Mouse (Mus musculus) adipocyte (in vitro differentiated cells): Measurements from ENCODE around the gene Pprc1.

ENCODE experiments used
- DNase-seq: peaks from one replicate; pipeline ENCODE4 v3.0.0-alpha.2; 2016; ENCODE audit warnings: low spot score

Pprc1 gene

GRCm38 (mm10) chr19:46056388-46056946 lies 11.8 kb downstream of the Pprc1 start:
- peak; percentile 99 for DNase-seq

DNA sequence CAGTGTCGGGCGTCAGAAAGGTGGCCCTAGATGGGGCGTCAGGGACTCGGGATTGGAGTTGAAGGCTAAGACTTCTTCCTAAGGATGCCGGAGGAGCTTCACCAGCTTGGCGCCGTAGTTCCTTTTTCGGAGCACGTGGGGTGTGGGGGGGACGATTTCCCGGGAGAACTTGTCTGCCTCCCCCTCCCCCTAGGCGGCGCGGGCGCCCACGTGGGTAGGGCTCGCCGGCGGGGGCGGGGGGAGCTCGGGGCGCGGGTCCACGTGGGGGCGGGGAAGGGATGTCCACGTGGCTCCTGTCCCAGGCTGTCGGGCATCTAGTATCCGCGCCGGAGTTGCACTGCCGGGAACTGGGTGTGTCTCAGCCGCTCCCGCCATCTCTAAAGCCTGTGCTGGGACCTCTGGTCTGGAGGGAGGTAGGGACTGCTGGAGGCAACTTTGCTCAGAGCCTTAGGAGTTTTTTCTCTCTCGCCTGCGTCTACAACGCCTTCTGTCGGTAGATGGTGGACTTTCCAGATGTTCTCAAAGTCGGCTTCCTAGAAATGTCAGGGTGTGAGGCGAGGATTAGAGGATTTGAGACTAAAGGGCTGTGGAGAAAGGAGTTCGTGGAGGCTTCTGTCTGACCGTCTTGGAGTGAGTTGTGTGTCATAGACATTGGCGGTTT lies 12.4 kb downstream of the Pprc1 start:
- peak; percentile 82 for DNase-seq

DNA sequence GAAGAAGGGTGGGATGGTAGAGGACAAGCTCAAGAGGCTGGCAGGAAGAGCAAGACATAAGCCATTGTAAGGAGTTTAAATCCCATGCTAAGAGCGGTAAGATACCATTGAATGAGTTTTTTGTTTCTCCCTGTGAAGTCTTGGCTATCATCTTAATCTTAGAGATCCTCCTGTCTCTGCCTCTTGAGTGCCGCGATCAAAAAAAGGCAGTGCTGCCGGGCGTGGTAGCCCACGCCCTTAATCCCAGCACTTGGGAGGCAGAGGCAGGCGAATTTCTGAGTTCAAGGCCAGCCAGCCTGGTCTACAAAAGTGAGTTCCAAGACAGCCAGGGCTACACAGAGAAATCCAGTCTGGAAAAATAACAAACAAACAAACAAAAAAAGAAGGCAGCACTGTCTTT lies 13.8 kb downstream of the Pprc1 start:
- DNase-seq, result no peak

- no peak for DNase-seq
Observed at GRCm38 (mm10) chr19:46060845-46061244, 16.2 kb downstream of the Pprc1 start.

GRCm38 (mm10) chr19:46068054-46068453 lies 23.4 kb downstream of the Pprc1 start:
- DNase-seq, result no peak

- DNase-seq, result no peak
Observed at GRCm38 (mm10) chr19:46073285-46073684, 28.6 kb downstream of the Pprc1 start.

GRCm38 (mm10) chr19:46074266-46074665 lies 29.6 kb downstream of the Pprc1 start:
- DNase-seq, result no peak

DNA sequence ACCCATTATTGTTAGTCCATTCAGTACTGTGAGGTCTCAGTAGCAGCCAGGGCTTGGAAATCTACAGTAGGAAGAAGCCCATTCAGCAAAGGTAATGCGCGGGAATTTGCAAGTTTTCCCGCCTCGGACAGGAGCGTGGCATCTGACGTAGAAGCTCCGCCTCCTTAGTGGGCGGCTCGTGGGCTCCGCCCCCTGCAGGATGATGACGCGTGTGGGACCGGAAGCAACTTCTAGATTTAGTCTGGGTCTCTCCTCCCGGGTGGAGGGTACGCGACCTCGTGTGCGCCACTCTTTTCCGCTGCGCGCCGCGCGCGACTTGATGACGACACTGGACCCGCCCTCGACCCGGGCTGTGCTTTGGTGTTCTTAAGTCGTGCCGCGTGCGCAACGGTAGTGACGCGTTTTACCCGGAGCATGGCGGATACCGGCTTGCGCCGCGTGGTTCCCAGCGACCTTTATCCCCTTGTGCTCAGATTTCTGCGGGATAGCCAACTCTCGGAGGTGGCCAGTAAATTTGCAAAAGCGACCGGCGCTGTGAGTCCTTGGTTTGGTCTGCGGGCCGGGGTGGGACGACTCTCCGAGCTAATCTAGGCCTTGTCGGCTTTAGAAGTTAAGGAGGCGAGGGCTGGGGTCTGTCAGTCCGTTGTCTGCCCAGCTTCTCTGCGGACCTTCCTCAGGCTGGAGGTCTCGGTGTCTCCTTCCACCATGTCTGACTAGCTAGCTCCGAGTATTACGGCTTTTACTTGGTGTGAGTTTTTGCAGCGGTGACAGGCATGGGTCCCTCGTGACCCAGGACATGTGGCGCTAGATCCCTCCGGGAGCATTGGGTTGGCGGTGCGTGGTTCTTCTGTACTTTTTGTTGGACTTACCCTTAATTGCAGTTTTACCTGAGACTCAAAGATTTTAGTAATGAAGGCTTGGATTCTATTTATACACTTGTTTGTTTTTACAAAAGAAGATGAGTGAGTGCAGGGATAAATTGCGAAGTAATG lies 31.2 kb downstream of the Pprc1 start, which contains the start of gene Nolc1:
Gene Nolc1 (plus strand): TSS at position 248 of the 992 bp plus-strand sequence.
- DNase-seq, result peak; percentile 99

GRCm38 (mm10) chr19:46078535-46078934 lies 33.8 kb downstream of the Pprc1 start:
- no peak for DNase-seq

DNA sequence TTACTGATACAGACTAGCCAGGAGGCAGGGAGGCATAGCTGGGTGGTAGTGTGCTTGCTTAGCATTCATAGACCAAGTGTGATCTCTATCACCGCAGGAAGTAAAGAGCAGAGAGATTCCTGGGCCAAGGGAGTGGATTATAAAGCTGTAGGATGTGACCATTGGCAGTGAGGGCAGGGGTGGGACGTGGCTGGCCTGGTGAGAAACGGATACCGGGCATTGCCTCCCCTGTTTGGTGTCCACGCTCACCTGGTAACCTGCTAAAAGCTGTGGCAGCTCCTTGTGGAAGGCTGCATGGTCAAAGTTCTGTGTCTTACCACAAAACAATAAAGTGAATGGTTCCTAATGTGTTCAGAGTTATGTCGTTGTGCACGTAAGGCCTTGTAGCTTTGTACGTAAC lies 40.5 kb downstream of the Pprc1 start:
- no peak for DNase-seq

DNA sequence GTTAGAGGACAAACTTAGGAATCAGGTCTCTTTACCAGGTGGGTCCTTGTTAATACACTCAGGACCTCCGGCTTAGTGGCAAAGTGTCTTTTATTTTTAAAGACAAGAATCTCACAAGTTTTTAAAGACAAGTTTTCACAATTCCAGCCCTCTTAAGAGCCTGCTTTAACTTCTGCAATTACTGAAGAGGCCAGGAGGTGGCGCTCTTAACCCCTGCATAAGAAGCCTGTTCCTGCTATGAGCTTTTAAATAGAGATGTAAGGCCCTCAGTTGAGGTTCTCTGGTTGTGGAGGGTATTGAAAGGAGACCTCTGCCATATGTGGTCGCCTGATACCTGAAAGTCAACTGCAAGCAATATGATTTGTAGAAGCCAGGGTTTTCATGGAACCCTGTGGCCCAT lies 41.7 kb downstream of the Pprc1 start:
- DNase-seq, result peak; percentile 88

DNA sequence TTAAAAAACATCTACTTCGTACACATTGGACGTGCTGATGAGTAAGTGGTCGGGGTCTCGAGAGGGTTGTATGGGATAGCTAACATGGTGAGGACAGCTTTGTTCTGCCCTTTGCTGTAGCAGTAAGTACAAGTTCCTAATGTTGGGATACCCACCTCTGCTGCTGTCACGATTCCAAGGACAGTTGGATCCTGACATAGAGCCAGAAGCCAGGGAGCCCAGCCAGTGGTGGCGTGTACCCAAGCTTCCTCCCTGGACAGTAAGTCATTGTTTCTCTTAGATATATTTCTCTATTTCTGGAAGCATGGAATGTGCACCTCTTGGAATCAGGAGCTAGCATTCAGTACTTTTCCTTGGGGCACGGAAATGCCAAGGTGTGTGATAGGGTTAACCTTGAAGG lies 43.2 kb downstream of the Pprc1 start:
- peak; percentile 63 for DNase-seq

- no peak for DNase-seq
Observed at GRCm38 (mm10) chr19:46091641-46092040, 47.0 kb downstream of the Pprc1 start.

DNA sequence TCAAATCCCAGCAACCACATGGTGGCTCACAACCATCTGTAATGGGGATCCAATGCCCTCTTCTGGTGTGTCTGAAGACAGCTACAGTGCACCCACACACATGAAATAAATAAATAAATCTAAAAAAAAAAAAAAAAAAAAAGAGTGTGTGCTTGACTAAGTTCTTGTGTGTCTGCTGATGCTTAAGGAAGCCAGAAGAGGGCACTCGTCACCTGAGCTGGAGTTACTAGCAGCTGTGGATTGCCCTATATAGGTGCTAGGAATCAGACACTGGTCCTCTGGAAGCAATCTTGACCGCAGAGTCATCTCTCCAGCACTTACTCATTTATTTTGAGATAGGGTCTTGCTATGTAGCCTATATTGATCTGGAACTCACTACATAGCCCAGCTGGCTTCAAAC lies 49.5 kb downstream of the Pprc1 start:
- no peak for DNase-seq

DNA sequence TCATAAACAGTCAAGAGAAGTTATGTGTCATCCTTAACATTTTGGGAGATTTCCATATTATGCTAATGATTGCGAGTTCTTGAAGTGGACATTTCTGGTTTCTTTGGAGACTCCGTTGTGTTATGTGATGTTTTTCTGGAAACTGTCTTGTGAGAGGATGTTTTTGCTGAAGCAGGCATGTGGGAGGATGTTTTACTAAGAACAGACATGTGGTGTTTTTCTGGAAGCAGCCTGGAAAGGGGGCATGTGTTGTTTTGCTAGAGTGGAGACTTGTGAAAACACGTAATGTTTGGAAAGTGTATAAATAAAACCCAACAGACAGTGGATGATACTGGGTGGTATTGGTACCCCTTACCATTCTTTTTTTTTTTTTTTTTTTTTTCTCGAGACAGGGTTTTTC lies 50.6 kb downstream of the Pprc1 start:
- no peak for DNase-seq

- no peak for DNase-seq
Observed at GRCm38 (mm10) chr19:46096396-46096795, 51.7 kb downstream of the Pprc1 start.

- no peak for DNase-seq
Observed at GRCm38 (mm10) chr19:46099561-46099960, 54.9 kb downstream of the Pprc1 start.

DNA sequence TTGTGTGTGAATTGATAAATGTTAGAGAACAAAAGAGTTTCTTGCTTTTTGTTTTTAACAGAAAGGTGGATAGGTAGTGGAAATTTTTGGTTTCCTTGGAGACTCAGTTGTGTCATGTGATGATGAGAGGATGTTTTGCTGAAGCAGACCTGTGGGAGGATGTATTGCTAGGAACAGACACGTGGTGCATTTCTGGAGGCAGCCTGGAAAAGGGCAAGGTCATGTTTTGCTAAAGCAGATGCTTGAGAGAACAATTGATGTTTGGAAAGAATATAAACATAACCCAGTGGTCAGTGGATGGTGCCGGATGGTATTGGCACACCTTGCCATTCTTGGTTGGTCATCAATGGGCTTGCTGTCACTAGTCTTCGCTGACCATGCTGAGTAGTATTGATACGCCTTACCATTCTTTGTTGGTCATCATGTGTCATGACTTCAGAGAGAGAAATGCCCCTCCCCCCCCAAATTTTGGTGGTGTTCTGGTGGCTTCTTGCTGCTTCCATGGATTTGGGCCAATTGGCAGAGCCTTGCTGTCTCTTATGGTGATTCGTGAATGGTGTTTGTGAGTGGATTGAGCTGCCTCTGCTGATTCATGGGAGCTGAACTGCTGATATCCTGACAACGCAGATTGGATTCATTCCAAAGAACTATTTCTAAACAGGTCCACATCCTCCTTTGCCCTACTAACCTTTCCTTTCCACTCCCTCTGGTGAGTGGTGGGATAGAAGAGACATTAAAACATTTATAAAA lies 58.9 kb downstream of the Pprc1 start:
- DNase-seq, result peak; percentile 32

GRCm38 (mm10) chr19:46104187-46104557 lies 59.5 kb downstream of the Pprc1 start:
- peak; percentile 29 for DNase-seq

DNA sequence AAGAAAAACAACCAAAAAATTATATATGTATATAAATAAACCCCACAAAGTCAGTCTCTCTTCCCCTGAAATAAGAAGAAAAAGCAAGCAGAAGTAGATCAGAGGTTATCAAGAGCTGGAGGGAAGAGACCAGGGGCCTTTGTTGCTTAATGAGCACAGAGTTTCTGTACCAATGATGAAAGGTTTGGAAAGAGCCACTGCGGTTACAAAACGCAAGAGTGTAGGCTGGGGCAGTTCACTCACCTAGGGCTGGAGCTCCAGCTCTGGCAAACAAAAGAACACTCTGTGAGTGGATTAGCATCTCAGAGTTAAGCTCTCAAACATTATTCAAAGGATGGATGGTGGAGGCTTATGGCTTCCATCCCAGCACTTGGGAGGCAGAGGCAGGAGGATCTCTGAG lies 65.5 kb downstream of the Pprc1 start:
- no peak for DNase-seq

DNA sequence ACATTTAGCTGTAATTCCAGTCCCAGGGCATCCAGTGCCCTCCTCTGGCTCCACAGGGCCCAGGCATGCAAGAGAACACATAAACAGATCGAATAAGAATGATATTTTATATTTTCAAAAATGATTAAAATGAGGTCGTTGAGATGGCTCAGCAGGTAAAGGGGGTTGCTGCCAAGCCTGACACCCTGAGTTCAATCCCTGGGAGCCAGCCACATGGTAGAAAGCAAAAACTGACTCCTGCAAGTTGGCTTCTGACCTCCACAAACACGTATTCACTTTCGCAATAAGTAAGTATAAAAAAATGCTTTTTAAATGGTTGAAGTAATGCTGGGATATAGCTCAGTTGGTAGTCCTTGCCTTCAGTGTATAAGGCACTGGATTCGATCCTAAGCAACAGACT lies 66.1 kb downstream of the Pprc1 start:
- DNase-seq, result no peak

DNA sequence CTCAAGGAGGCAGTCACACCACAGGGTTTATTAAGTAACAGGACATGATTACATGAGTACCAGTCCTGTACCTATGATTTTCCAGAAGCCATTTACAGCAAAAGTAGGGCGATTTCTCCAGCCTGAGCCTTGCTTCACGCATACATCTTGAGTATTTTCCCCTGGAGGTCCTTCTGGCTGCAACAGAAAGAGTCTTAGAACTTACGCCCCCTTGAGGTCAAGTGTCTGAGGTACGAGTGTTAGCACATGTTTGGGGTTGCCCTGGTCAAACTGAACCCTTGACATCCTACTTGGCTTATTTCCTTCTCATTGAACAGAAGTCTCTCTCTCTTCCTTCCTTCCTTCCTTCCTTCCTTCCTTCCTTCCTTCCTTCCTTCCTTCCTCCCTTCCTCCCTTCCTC lies 69.9 kb downstream of the Pprc1 start:
- no peak for DNase-seq
